Mouse (Mus musculus) MEL (cell line): ENCODE measurements at regions not wholly inside any gene's neighbourhood (a gene's known extent, or its start where the extent isn't known, plus 50 kb on each side); places are given as distances from the start of the nearest gene placed in this dataset.

ENCODE experiments used
- CHD2 ChIP-seq: IDR thresholded peaks from 2 replicates; pipeline ENCODE4 v1.6.1; 2011; ENCODE audit warnings: low read length, improper control_type of control experiment
- CTCF ChIP-seq, 3 experiments: IDR thresholded peaks in 2 of 3; conservative IDR thresholded peaks in 1 of 3; 2 replicates each; pipeline ENCODE4 v1.5.1; 2011 to 2012; ENCODE audit warnings: low read length in 3 of 3, low read depth in 2 of 3, mild to moderate bottlenecking in 2 of 3, improper control_type of control experiment in 1 of 3, inconsistent platforms in 1 of 3, mixed read lengths in 1 of 3, moderate library complexity in 1 of 3; ENCODE audit not compliant: control insufficient read depth in 1 of 3, insufficient read depth in 1 of 3, poor library complexity in 1 of 3, severe bottlenecking in 1 of 3
- GATA1 ChIP-seq: IDR thresholded peaks from 2 replicates; pipeline ENCODE4 v1.6.1; 2011; ENCODE audit warnings: low read depth, low read length, improper control_type of control experiment
- POLR2A ChIP-seq, 2 experiments: IDR thresholded peaks; 2 replicates each; pipeline ENCODE4 v1.6.1; 2011 to 2012; ENCODE audit warnings: low read length in 2 of 2, mild to moderate bottlenecking in 2 of 2, control low read depth in 1 of 2, improper control_type of control experiment in 1 of 2, low read depth in 1 of 2, moderate library complexity in 1 of 2; ENCODE audit not compliant: control insufficient read depth in 1 of 2, insufficient read depth in 1 of 2, poor library complexity in 1 of 2
- RCOR1 ChIP-seq: IDR thresholded peaks from 2 replicates; pipeline ENCODE4 v1.6.1; 2012; ENCODE audit warnings: low read depth, mild to moderate bottlenecking, inconsistent platforms, low read length, improper control_type of control experiment
- ZC3H11A ChIP-seq: IDR thresholded peaks from 2 replicates; pipeline ENCODE4 v1.6.1; 2012; ENCODE audit warnings: low read depth, mild to moderate bottlenecking, inconsistent platforms, low read length, improper control_type of control experiment

- TF ChIP-seq CTCF (IDR thresholded peaks at IDR 0.05 in 2 of 3, conservative IDR thresholded peaks at IDR 0.05 in 1 of 3; ENCODE audit: control insufficient read depth in 1 of 3, insufficient read depth in 1 of 3, low read depth in 2 of 3, low read length in 3 of 3, poor library complexity in 1 of 3, severe bottlenecking in 1 of 3) (no peak), RCOR1 (no peak), ZC3H11A (no peak), CHD2 (no peak), GATA1 (no peak), POLR2A (IDR thresholded peaks at IDR 0.05; ENCODE audit: control insufficient read depth in 1 of 2, insufficient read depth in 1 of 2, low read depth in 1 of 2, low read length in 2 of 2, poor library complexity in 1 of 2) (no peak)
These were observed 52.0 kb upstream of the Clint1 start for GRCm38 (mm10) chr11:45799732-45800386.
